Mouse (Mus musculus) cerebellum, adult 8-10 months (tissue): ENCODE results near the gene Ranbp17.

Experiments
- DNase-seq: peaks from one replicate; pipeline ENCODE4 v3.0.0; 2022

Ranbp17 gene

GRCm38 (mm10) chr11:33228186-33228585, 285.4 kb downstream of the Ranbp17 start:
- no peak for DNase-seq

GRCm38 (mm10) chr11:33226516-33226915, 287.0 kb downstream of the Ranbp17 start:
- DNase-seq, result no peak

GRCm38 (mm10) chr11:33221566-33222365, 291.8 kb downstream of the Ranbp17 start:
- no peak for DNase-seq

- no peak for DNase-seq
Measured at GRCm38 (mm10) chr11:33220763-33221162, 292.8 kb downstream of the Ranbp17 start.

- DNase-seq, result peak; percentile 50
Measured at GRCm38 (mm10) chr11:33217384-33218079, 296.0 kb downstream of the Ranbp17 start.

GRCm38 (mm10) chr11:33207411-33207810, 306.1 kb downstream of the Ranbp17 start:
- DNase-seq, result no peak

GRCm38 (mm10) chr11:33204966-33205365, 308.6 kb downstream of the Ranbp17 start:
- DNase-seq, result peak; percentile 35

GRCm38 (mm10) chr11:33204329-33204705, 309.2 kb downstream of the Ranbp17 start:
- peak; percentile 36 for DNase-seq

- peak; percentile 84 for DNase-seq
Measured at GRCm38 (mm10) chr11:33203383-33204328, 309.9 kb downstream of the Ranbp17 start, which contains the start of gene Tlx3. Gene Tlx3 (minus strand): TSS chr11:33203589.

- DNase-seq, result peak; percentile 53
Measured at GRCm38 (mm10) chr11:33202972-33203371, 310.6 kb downstream of the Ranbp17 start.

- peak; percentile 68 for DNase-seq
Measured at GRCm38 (mm10) chr11:33202296-33202695, 311.2 kb downstream of the Ranbp17 start.

GRCm38 (mm10) chr11:33201626-33202010, 311.9 kb downstream of the Ranbp17 start:
- no peak for DNase-seq

GRCm38 (mm10) chr11:33200764-33201625, 312.6 kb downstream of the Ranbp17 start:
- peak; percentile 60 for DNase-seq

- peak; percentile 46 for DNase-seq
Measured at GRCm38 (mm10) chr11:33199906-33200763, 313.4 kb downstream of the Ranbp17 start.

GRCm38 (mm10) chr11:33199117-33199514, 314.4 kb downstream of the Ranbp17 start:
- peak; percentile 35 for DNase-seq

- DNase-seq, result peak; percentile 18
Measured at GRCm38 (mm10) chr11:33198351-33199116, 315.0 kb downstream of the Ranbp17 start.

GRCm38 (mm10) chr11:33197673-33198072, 315.9 kb downstream of the Ranbp17 start:
- peak; percentile 56 for DNase-seq

- DNase-seq, result peak; percentile 23
Measured at GRCm38 (mm10) chr11:33197133-33197514, 316.4 kb downstream of the Ranbp17 start.

GRCm38 (mm10) chr11:33196447-33197132, 317.0 kb downstream of the Ranbp17 start:
- peak; percentile 44 for DNase-seq
